Mouse (Mus musculus): ENCODE data around the gene Kcnq1. TPM values are rescaled to one million over a fixed set of nuclear protein-coding genes. Genes with fewer than 3 reads are reported as not detected.

The Kcnq1 gene
- polyA plus RNA-seq, 1 experiment from 2014 or later = 6.5 TPM

DNA sequence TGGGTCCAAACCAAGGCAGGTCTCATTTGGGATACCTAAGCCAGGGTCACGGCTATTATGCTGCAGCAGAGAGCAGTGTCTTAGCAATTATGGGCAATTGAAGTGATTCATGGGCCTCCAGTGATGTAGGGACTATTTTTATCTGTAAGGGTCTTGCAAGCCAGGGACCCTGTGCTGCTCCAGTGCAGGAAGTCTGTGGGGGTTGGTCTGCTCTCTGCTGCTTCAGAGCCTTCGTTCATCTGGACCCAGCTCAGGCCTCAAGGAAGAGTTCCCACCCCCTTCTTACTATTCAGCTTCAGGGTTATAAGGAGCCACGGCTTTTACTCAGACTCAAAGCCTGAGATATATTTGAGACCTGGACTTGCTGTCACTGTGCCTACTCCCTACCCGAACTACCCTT, 227.4 kb downstream of the Kcnq1 start:
- H3K4me2 ChIP-seq = no peak overlapping the region
- no peak overlapping the region for H3K4me3 ChIP-seq (replicated peaks)
- no peaks in the 10 kb centered on the region for H3K36me3 ChIP-seq
- peak overlapping the region; percentile 33 for H3K27ac ChIP-seq
- H3K9me3 ChIP-seq (replicated peaks) = 0 out of 2 replicates have a peak, but pooled peaks cover 6% of the 10 kb centered on the region
- WGBS = 18% methylated on average over 4 of the region's 4 CpGs
- peak; percentile 62; the same call in 1 of the 2 replicates for ATAC-seq (replicated peaks; ENCODE audit: low FRiP score)
- H3K4me1 ChIP-seq = peaks cover 23% of the 10 kb centered on the region
- H3K27me3 ChIP-seq = no peaks in the 10 kb centered on the region
- no peak overlapping the region for H3K9ac ChIP-seq

DNA sequence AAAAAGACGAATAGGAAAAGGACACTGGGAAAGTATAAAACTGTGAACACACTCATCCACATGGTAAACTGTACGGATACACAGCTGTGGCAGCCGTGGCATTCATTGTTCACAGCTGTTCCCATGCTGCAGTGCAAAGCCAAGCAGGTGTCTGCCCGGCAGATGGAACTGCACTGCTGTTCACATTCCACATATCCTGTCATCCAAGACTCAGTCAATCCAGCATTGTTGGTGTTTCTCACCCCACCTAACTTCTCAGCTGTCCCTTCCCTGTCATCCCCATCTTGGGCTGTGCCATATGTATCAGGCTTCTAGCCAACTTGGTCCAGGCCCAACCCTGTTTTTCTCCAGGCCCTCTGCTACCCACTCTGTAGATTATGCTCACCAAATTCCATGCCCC, 232.5 kb downstream of the Kcnq1 start:
- H3K4me3 ChIP-seq (replicated peaks) = no peak overlapping the region
- H3K9ac ChIP-seq = no peak overlapping the region
- ATAC-seq (replicated peaks; ENCODE audit: low FRiP score) = no peak; the same call in 1 of the 2 replicates

DNA sequence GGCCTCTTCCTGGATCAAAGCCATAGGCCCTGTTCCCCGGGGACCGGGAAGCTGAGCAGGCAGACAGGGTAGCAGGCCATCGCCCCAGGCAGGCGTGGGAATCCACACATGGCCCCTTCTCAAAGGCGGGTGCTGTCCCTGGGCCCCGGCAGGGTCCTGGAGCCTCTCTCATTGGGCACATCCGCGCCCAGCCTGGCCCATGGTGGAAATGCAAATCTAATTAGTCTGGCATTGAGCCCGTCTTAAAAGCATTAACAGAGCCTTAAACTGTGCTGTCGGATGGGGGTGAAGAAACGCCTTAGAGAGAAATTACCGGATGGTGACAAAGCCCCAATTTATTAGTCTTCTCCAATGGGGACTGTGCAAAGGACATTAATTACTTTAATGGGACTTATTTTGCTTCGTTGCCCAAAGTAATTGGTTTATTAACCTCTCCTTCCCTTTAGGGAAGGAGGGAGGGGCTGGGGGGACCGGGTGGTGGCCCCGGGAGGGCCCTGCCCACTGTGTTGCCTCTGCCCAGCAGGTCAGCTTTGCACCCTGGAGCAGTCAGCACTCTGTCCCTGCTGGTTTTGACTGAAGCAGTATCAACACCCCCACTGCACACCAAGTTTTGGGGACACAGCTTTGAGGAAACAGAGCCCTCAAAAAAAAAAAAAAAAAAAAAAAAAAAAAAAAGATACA, 234.6 kb downstream of the Kcnq1 start:
- Histone ChIP-seq H3K36me3 (no peaks in the 10 kb centered on the region), H3K4me3 (replicated peaks) (no peak overlapping the region), H3K9me3 (replicated peaks) (0 out of 2 replicates have a peak, but pooled peaks cover 6% of the 10 kb centered on the region), H3K4me1 (peaks cover 34% of the 10 kb centered on the region), H3K27me3 (no peaks in the 10 kb centered on the region; the same call in 1 of the 2 replicates), H3K27ac (0 out of 2 replicates have a peak overlapping the region, but pooled peaks have one; percentile 10), H3K9ac (0 out of 2 replicates have a peak overlapping the region, but pooled peaks have one; percentile 15), H3K4me2 (no peak overlapping the region)
- peak; percentile 66 for ATAC-seq (replicated peaks; ENCODE audit: low FRiP score)
- WGBS = 24% methylated on average over 15 of the region's 15 CpGs

More for the DNA sequence above, 232.5 kb downstream of the Kcnq1 start:
- peaks cover 32% of the 10 kb centered on the region for H3K4me1 ChIP-seq
- H3K27me3 ChIP-seq = no peaks in the 10 kb centered on the region
- no peaks in the 10 kb centered on the region for H3K36me3 ChIP-seq
- 60% methylated on average over 4 of the region's 4 CpGs for WGBS
- H3K4me2 ChIP-seq = no peak overlapping the region
- 0 out of 2 replicates have a peak, but pooled peaks cover 6% of the 10 kb centered on the region for H3K9me3 ChIP-seq (replicated peaks)
- H3K27ac ChIP-seq = no peak overlapping the region

DNA sequence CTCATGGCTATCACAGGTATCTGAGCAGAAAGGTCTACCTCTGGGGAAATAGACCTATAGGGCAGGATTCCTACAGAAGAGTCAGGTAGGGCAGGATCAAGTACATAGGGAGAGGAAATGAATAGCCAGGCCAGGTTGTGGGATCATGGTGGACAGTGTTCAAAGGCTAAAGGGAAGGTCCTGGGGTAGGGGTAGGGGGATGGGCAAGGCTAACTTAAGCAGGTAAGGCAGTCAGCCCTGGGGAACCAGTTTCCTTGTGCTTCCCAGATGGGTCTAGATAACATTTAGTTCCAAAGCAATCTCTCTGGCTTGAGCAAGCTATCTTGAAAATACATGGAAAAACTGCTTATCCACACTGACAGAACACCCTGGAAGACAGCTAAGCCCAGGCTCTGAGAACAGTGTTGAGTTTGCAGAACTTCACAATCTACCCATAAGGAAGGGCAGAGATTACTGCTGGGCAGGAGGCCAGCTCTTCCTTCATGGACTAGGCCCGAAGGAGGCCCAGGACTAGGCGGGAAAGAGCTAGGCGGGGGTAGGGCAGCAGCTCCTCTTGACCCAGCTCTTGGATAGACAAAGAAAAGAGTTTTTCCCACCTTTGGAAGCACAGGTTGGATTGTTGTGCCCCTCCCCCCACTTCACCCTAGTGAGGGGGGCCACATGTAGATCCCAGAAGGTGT, 235.3 kb downstream of the Kcnq1 start:
- no peak overlapping the region for H3K27ac ChIP-seq
- H3K9me3 ChIP-seq (replicated peaks) = 0 out of 2 replicates have a peak, but pooled peaks cover 6% of the 10 kb centered on the region
- peaks cover 34% of the 10 kb centered on the region for H3K4me1 ChIP-seq
- no peak overlapping the region for H3K4me2 ChIP-seq
- H3K4me3 ChIP-seq (replicated peaks) = no peak overlapping the region
- no peaks in the 10 kb centered on the region for H3K36me3 ChIP-seq
- no peak for ATAC-seq (replicated peaks; ENCODE audit: low FRiP score)
- no peak overlapping the region for H3K9ac ChIP-seq
- WGBS = 69% methylated on average over 3 of the region's 3 CpGs
- H3K27me3 ChIP-seq = no peaks in the 10 kb centered on the region; the same call in 1 of the 2 replicates

DNA sequence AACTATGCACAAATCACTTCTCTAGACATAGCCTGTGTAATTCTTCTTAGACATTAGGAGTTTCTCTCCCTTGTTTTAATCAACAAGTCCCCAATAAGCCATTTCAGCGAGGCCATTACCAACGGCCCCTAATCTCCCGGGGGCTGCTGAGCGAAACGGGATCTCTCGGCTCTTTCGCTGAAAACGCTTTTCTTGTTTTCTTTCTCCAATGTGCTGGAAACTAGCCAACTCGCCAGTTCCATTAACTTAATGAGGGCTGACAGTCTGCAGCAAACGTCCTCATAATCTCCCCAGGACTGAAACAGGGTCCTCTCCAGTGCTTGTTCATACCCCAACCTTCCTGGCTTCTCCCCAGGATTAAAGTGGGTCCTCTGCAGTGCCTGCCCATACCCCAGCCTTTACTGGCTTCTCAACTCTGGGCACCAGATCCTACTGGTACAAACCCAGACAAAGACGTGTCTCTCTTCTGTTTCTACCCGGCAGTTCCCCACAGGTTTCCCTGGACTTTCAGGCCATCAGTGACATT, 237.7 kb downstream of the Kcnq1 start:
- H3K36me3 ChIP-seq = no peaks in the 10 kb centered on the region
- no peaks in the 10 kb centered on the region for H3K9me3 ChIP-seq (replicated peaks)
- peaks cover 2% of the 10 kb centered on the region; the same call in 1 of the 2 replicates for H3K27me3 ChIP-seq
- H3K27ac ChIP-seq = peak overlapping the region; percentile 39; the same call in 1 of the 2 replicates
- no peak overlapping the region for H3K4me3 ChIP-seq (replicated peaks)
- 10% methylated on average over 12 of the region's 12 CpGs for WGBS
- H3K9ac ChIP-seq = no peak overlapping the region
- H3K4me1 ChIP-seq = peaks cover 36% of the 10 kb centered on the region
- no peak for ATAC-seq (replicated peaks; ENCODE audit: low FRiP score)
- peak overlapping the region; percentile 27; the same call in 1 of the 2 replicates for H3K4me2 ChIP-seq

DNA sequence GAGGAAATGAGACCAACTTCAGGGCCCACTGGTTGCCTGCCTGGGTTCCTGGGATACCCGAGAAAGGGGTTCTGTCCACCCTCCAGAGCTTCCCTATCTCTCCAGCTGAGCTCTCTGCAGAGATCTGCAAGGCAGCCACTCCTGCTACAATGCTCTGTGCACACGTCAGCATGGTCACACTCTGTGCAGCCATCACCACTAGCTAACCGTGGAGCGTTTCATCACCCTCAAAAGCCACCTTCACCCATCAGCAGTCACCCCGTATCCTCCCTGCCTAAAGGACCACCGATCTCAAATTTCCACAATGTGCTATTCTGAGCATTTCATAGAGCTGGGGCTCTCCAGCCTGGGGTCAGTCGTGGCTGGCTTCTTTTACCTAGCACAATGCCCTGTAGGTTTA, 243.1 kb downstream of the Kcnq1 start:
- H3K27me3 ChIP-seq = peaks cover 2% of the 10 kb centered on the region; the same call in 1 of the 2 replicates
- H3K4me1 ChIP-seq = peaks cover 8% of the 10 kb centered on the region; the same call in 1 of the 2 replicates
- 47% methylated on average over 7 of the region's 7 CpGs for WGBS
- no peak overlapping the region for H3K27ac ChIP-seq
- H3K9ac ChIP-seq = no peak overlapping the region
- no peaks in the 10 kb centered on the region for H3K36me3 ChIP-seq
- no peak for ATAC-seq (replicated peaks; ENCODE audit: low FRiP score)
- H3K4me2 ChIP-seq = no peak overlapping the region
- H3K9me3 ChIP-seq (replicated peaks) = no peaks in the 10 kb centered on the region
- no peak overlapping the region for H3K4me3 ChIP-seq (replicated peaks)

DNA sequence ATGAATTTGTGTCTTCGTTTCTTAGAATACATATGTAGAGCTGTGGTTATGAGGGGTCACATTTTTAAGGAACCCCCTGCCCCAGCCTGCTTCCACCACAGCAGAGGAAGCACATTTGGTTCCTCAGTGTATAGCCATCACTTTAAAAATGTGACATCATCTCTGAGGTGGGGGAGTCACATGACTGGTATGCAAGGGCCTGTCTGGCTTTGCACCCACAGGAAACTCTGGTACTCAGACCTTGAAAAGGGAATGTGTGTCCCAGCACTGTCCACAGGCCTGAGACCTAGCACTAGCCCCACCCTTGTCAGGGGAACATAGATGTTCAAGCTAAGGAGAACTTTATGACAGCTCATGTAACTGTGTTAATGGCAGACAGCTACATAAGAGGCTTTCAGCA, 243.7 kb downstream of the Kcnq1 start:
- peaks cover 2% of the 10 kb centered on the region; the same call in 1 of the 2 replicates for H3K27me3 ChIP-seq
- H3K4me3 ChIP-seq (replicated peaks) = no peak overlapping the region
- no peak overlapping the region for H3K9ac ChIP-seq
- no peak overlapping the region for H3K4me2 ChIP-seq
- WGBS = 78% methylated on average over 1 of the region's 1 CpGs
- H3K9me3 ChIP-seq (replicated peaks) = no peaks in the 10 kb centered on the region
- peaks cover 8% of the 10 kb centered on the region; the same call in 1 of the 2 replicates for H3K4me1 ChIP-seq
- H3K36me3 ChIP-seq = no peaks in the 10 kb centered on the region
- no peak for ATAC-seq (replicated peaks; ENCODE audit: low FRiP score)
- H3K27ac ChIP-seq = no peak overlapping the region

DNA sequence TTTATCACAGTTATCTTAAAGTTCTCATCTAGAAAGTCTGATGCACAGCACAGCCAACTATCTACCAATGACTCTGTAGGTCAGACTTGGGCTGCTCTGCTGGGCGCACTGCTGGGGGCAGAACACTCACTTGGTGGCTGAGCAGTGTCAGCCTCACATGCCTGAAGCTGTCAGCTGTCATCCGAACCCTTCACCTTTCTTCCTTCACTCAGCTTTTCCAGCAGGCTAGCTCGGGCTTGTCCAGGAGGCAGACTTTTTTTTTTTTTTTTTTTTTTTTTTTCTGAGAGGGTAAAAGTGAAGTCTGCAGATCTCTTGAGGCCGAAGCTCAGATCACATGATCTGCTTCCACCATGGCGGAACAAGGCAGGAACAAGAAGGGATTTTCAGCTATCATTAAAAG, 249.7 kb downstream of the Kcnq1 start:
- WGBS = 71% methylated on average over 5 of the region's 5 CpGs
- Histone ChIP-seq H3K36me3 (no peaks in the 10 kb centered on the region), H3K27ac (no peak overlapping the region), H3K9ac (no peak overlapping the region), H3K4me3 (replicated peaks) (no peak overlapping the region), H3K4me2 (no peak overlapping the region), H3K4me1 (0 out of 2 replicates have a peak, but pooled peaks cover 5% of the 10 kb centered on the region), H3K9me3 (replicated peaks) (no peaks in the 10 kb centered on the region), H3K27me3 (no peaks in the 10 kb centered on the region)
- no peak for ATAC-seq (replicated peaks; ENCODE audit: low FRiP score)

DNA sequence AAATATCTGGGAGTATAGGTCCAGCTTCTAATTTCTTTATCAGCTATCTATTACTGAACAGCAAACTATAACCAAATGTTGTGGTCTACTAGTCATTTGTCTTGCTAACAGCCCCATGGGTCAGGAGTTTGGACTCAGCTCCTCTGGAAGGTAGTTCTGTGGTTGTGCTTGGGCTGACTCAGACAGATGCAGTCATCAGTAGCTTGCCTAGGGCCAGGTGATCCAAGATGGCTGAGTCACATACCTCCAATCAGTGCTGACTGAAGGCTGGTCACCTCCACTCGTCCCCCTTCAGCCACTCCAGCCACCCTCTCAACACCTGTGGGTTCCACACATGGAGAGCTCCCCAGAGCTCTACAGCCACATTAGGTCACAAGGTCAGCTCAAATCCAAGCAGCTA, 250.9 kb downstream of the Kcnq1 start:
- Histone ChIP-seq H3K27me3 (no peaks in the 10 kb centered on the region), H3K36me3 (no peaks in the 10 kb centered on the region), H3K4me2 (no peak overlapping the region), H3K4me1 (0 out of 2 replicates have a peak, but pooled peaks cover 5% of the 10 kb centered on the region), H3K27ac (no peak overlapping the region), H3K9ac (no peak overlapping the region), H3K9me3 (replicated peaks) (no peaks in the 10 kb centered on the region), H3K4me3 (replicated peaks) (no peak overlapping the region)
- WGBS = 59% methylated on average over 1 of the region's 1 CpGs
- no peak for ATAC-seq (replicated peaks; ENCODE audit: low FRiP score)

DNA sequence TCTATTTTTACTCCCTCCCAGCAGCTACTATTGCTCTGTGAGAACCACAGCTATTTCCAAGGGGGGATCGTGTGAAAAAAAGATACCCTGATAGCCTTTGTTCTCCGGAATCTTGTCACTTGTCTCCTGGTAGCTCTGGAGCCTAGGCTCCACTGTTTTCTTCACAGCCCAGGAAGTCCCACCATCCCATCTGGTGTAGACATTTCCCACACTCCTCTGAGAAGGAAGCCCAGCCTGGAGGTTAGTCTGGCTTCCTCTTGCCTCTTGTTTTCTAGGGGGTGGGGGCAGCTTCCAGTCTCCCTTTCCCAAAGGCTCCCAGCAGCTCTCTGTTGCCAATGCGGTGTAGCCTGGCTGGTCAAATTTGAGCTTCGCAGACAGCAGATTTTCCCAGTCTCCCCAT, 251.7 kb downstream of the Kcnq1 start:
- H3K9me3 ChIP-seq (replicated peaks) = no peaks in the 10 kb centered on the region
- H3K27me3 ChIP-seq = no peaks in the 10 kb centered on the region
- 65% methylated on average over 4 of the region's 4 CpGs for WGBS
- H3K9ac ChIP-seq = no peak overlapping the region
- H3K4me3 ChIP-seq (replicated peaks) = no peak overlapping the region
- ATAC-seq (replicated peaks; ENCODE audit: low FRiP score) = no peak
- H3K4me1 ChIP-seq = 0 out of 2 replicates have a peak, but pooled peaks cover 5% of the 10 kb centered on the region
- H3K36me3 ChIP-seq = no peaks in the 10 kb centered on the region
- H3K4me2 ChIP-seq = no peak overlapping the region
- no peak overlapping the region for H3K27ac ChIP-seq

DNA sequence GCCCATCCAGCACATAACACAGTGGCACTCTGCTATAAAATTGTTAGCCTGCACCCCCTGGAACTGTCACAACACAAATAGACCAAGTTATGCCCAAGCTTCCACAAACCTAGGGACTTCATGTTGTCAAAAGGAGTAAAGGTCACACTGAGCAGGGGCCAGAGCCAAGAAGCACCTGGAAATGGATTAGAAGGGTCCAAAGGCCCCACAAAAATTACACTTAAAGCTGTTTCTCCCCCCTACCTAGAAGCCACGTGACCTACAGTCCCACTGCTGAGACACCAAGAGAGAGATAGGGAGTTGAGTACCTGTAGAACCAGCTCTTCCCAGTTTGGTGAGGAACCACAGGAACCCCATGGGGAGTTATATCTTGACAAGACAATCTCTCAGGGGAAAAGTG, 253.6 kb downstream of the Kcnq1 start:
- ATAC-seq (replicated peaks; ENCODE audit: low FRiP score) = no peak
- Histone ChIP-seq H3K4me3 (replicated peaks) (no peak overlapping the region), H3K4me2 (no peak overlapping the region), H3K27ac (no peak overlapping the region), H3K27me3 (no peaks in the 10 kb centered on the region), H3K9me3 (replicated peaks) (no peaks in the 10 kb centered on the region), H3K4me1 (peaks cover 13% of the 10 kb centered on the region; the same call in 1 of the 2 replicates), H3K9ac (no peak overlapping the region), H3K36me3 (no peaks in the 10 kb centered on the region)
- 84% methylated on average over 1 of the region's 1 CpGs for WGBS

DNA sequence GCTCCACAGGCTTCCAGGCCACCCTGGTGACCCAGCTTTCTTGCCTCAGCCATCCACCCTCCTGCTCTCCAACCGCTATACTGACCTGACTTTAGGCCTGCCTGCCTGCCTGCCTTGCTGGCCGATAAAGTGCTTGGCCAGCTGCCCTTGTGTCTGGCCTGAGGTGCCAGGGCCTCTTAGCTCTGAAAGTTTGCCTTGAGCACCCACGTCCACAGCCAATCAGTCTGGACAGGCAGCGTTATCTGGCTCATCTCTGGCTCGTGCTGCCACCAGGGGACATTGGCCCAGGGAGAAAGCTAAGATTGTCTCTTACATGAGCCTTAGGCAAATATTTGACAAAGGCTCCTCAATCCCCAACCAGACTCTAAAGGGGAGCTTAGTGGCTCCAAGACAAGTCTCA, 254.6 kb downstream of the Kcnq1 start:
- H3K4me1 ChIP-seq = peaks cover 24% of the 10 kb centered on the region
- ATAC-seq (replicated peaks; ENCODE audit: low FRiP score) = no peak
- 70% methylated on average over 5 of the region's 5 CpGs for WGBS
- no peak overlapping the region for H3K27ac ChIP-seq
- H3K9me3 ChIP-seq (replicated peaks) = no peaks in the 10 kb centered on the region
- H3K4me2 ChIP-seq = no peak overlapping the region
- no peaks in the 10 kb centered on the region for H3K27me3 ChIP-seq
- no peak overlapping the region for H3K4me3 ChIP-seq (replicated peaks)
- no peaks in the 10 kb centered on the region for H3K36me3 ChIP-seq
- H3K9ac ChIP-seq = no peak overlapping the region
